Mouse (Mus musculus) E14TG2a.4 (cell line): ENCODE measurements at regions not wholly inside any gene's neighbourhood (a gene's known extent, or its start where the extent isn't known, plus 50 kb on each side); places are given as distances from the start of the nearest gene placed in this dataset.

Experiments
- H3K27me3 ChIP-seq: 2 replicates; pipeline ENCODE4 v1.6.1; 2014; ENCODE audit warnings: low read length, control low read depth; ENCODE audit not compliant: insufficient read depth
- H3K36me3 ChIP-seq: 2 replicates; pipeline ENCODE4 v1.6.1; 2014; ENCODE audit warnings: low read length, control low read depth; ENCODE audit not compliant: insufficient read depth
- H3K4me1 ChIP-seq: replicated peaks from 2 replicates; pipeline ENCODE4 v1.6.1; 2014; ENCODE audit warnings: low read depth, low read length, control low read depth
- H3K4me3 ChIP-seq: replicated peaks from 2 replicates; pipeline ENCODE4 v1.5.1; 2014; ENCODE audit warnings: mild to moderate bottlenecking, low read length
- H3K9me3 ChIP-seq: 2 replicates; pipeline ENCODE4 v1.6.1; 2014; ENCODE audit warnings: low read length, control low read depth
- CTCF ChIP-seq: conservative IDR thresholded peaks from 2 replicates; pipeline ENCODE4 v1.5.1; 2014; ENCODE audit warnings: low read length
- NANOG ChIP-seq: IDR thresholded peaks from 2 replicates; pipeline ENCODE4 v1.6.1; 2014; ENCODE audit warnings: borderline replicate concordance, low read length, mixed read lengths
- POU5F1 ChIP-seq: IDR thresholded peaks from 2 replicates; pipeline ENCODE4 v1.6.1; 2014; ENCODE audit warnings: low read length, borderline replicate concordance

DNA sequence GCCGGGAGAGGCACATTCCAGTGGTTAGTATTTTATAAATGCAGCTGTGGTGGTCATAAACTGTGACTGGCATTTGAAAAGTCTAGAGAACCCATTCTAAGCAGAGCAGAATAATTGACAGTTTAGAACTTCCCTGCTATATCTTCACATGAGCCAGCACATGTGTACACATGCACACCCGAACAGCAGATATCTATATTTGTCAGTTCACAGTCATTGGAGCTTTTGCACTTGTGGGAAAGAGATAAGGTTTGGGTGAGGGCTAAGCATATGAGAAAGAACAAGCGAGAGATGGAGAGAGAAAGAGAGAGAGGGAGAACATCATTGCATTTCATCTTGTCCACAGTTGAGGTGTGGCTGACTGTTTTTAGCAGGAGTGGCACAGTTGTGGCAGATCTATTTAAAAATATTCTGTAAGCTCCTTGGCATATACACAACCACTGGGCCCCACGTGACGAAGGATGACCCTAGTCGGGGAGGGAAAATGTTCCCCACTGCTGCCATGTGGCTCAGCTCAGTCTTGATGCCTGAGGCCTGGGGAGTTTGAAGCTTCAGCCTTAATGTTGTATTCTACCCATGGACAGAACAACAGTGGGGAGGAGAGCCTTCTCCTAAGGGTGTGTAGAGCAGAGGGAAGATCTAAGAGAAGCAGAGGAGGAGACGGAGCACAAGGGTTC is 85.4 kb upstream of the Tprg start:
- no peaks in the 10 kb centered on the region for H3K9me3 ChIP-seq
- H3K27me3 ChIP-seq = no peaks in the 10 kb centered on the region
- no peak for TF ChIP-seq NANOG
- no peak for TF ChIP-seq CTCF
- no peak for TF ChIP-seq POU5F1
- no peaks in the 10 kb centered on the region for H3K36me3 ChIP-seq
- no peaks in the 10 kb centered on the region for H3K4me1 ChIP-seq
- H3K4me3 ChIP-seq = no peak overlapping the region

DNA sequence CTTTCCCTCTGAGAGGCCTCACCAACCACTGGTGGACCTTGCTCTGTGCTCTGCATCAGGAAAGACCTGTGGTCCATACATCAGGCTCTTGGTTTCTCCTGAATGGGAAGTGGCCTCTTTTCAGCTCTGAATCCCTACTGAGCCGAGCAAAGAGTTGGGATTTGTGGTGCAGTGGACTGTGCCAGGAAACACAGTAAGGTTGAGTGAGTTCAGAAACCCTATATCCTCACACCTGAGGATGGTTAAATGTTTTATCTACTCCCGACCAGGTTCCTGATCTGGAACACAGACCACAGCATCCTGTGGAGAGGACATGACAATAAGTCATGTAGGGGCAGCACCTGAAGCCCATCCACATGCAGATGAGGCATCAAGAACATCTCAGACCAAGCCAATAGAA is 73.4 kb upstream of the Tprg start:
- no peaks in the 10 kb centered on the region for H3K9me3 ChIP-seq
- no peak for TF ChIP-seq CTCF
- H3K4me3 ChIP-seq = no peak overlapping the region
- no peaks in the 10 kb centered on the region for H3K4me1 ChIP-seq
- H3K27me3 ChIP-seq = no peaks in the 10 kb centered on the region
- H3K36me3 ChIP-seq = no peaks in the 10 kb centered on the region

DNA sequence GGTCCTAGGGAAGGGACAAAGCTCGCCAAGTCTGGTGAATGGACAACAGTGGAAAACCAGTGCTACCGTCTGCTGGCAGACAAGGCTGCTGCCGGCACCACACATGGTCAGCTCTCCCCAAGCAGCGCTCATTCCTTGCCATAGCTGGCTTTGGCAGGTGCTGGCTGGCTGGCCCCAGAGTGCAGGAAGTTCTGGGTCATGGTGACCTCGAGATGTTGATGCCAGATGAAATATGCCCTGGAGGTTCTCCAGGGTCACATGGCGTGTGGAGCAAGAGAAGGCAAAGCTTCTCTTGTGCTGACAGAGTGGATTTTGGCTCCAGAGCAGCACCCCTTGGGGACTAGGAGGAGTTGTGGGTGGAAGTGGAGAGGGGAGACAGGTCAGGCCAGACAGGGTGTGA is 66.1 kb upstream of the Tprg start:
- H3K36me3 ChIP-seq = no peaks in the 10 kb centered on the region
- H3K9me3 ChIP-seq = no peaks in the 10 kb centered on the region
- H3K4me1 ChIP-seq = no peaks in the 10 kb centered on the region
- no peaks in the 10 kb centered on the region for H3K27me3 ChIP-seq
- TF ChIP-seq CTCF (no peak), NANOG (no peak), POU5F1 (no peak)
- no peak overlapping the region for H3K4me3 ChIP-seq

DNA sequence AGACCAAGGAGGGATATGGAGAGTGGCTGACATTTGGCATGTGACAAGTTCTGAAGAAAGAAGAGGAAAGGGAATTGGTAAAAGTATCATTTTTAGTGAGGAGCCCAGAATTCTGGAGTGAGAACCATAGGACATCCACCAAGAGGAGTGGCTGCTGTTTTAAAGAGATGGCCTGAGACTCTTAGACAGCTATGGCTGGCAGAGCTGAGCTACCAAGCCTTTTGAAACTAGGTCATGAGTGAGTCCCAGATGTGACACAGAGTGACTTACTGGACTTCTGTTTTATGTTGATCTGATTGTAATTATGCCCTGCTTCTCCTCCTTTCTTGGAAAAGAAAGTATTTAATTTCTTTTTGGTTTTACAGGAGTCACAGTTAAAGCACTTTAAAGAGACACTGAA is 61.8 kb upstream of the Tprg start:
- TF ChIP-seq POU5F1 = no peak
- TF ChIP-seq NANOG = no peak
- no peak for TF ChIP-seq CTCF
- Histone ChIP-seq H3K4me1 (no peaks in the 10 kb centered on the region), H3K9me3 (no peaks in the 10 kb centered on the region), H3K27me3 (no peaks in the 10 kb centered on the region), H3K36me3 (no peaks in the 10 kb centered on the region), H3K4me3 (no peak overlapping the region)
